Mouse (Mus musculus): ENCODE measurements around the gene Met. TPM values are rescaled to one million over a fixed set of nuclear protein-coding genes. Genes with fewer than 3 reads are reported as not detected.

Met gene
- polyA plus RNA-seq, 2 experiments from 2014 or later, result 0.28 TPM; not detected in 1

DNA sequence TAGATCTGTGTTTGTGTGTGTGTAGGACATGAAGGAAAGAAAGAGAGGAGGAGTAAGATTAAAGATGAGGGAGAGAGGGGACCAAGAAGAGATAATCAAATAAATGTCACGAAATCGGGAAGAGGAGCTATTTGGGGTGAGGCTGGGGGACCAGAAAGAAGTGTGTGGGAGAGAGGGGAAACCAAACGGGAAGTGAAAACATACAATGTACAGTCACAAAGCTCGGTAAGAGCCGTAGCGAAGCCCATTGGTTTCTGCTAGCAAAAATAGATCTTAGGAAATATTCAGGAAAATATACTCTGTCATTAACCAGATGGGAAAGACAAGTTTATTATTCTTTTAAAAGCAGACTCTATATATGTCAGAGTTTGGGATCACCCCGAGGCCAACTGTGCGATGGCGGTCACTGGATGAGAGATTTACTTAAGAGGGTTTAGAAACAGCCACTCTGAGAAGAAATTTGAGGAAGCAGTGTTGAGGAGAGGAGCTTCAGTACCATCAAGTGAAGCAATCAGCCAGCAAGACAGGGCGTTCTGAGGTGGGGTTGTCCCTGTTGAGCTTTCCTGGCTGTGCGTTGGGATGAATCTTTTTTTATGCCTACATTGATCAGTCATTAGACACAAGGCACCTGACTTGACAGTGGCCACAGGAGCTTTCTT is 147.9 kb downstream of the Met start:
- no peak for ATAC-seq

- ATAC-seq, result no peak
These were observed 149.1 kb downstream of the Met start for GRCm38 (mm10) chr6:17612652-17613051.

DNA sequence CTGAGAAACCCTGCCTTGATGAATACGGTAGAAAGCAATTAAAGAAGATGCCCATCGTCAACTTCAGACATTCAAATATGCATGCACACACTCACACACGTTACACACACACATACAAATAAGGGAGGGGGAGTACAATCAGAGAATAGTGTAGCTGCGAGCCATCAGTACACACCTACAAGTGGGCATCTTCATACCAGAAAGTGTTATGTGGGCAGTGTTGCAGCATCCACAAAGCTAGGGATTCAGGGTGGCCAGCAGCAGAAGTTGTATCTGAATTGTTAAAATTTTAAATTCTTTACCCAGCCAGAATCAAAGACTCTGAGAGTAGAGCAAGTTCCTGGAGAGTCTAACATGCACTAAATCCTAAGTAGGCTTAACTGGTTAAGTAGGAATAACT is 157.2 kb downstream of the Met start:
- no peak for ATAC-seq

DNA sequence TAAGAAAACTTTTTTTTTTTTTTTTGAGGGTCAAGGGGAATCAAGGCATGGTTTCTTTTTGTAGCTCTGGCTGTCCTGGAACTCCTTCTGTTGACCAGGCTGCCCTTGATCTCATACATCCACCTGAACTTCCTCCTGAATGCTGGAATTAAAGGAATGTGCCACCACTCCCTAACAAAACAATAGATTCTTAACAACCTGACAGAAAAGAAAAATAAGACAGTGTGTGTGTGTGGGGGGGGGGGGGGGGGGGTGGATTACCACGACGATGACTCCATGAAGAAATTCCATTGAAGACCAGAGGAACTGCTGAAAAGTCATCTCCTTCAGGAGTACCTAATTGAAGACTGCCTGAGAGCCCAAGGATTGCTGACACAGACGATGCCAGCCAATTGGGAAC is 157.8 kb downstream of the Met start:
- ATAC-seq, result no peak

Other genes starting within 250 kb of the Met start
- gene Cav2, start 182.6 kb upstream of the Met start, polyA plus RNA-seq (2017; shearing (Covaris generic)), result 1 to 10 TPM in 1 of 2 experiments, under 1 TPM in 1; 0.65 to 1.2 TPM
- gene Cav1, start 157.5 kb upstream of the Met start, polyA plus RNA-seq (2017; shearing (Covaris generic)), result not detected
- gene Capza2, start 172.4 kb downstream of the Met start, polyA plus RNA-seq (2017; shearing (Covaris generic)), result 100 to 1,000 TPM; 291 to 322 TPM
- gene St7, start 229.1 kb downstream of the Met start, polyA plus RNA-seq (2017; shearing (Covaris generic)), result 1 to 10 TPM; 1.5 to 2.6 TPM